Mouse (Mus musculus) hindbrain, postnatal 0 days (tissue): ENCODE measurements around the gene Pptc7. TPM values are rescaled to one million over a fixed set of nuclear protein-coding genes. Genes with fewer than 3 reads are reported as not detected.

Experiments
- ATAC-seq: fragments of 200-750 bp; cut with Nextera tagmentation; 2 replicates; pipeline ENCODE4 v1.8.0; 2017; ENCODE audit warnings: mild to moderate bottlenecking, moderate TSS enrichment, moderate library complexity
- DNase-seq: peaks from one replicate; pipeline ENCODE4 v3.0.0-alpha.2; 2015; ENCODE audit warnings: low spot score
- H3K27ac ChIP-seq: fragments of 300-500 bp; sonication (generic); 2 replicates; pipeline ENCODE4 v1.5.1; 2014; ENCODE audit warnings: mild to moderate bottlenecking
- H3K27me3 ChIP-seq: fragments of 300-500 bp; sonication (generic); 2 replicates; pipeline ENCODE4 v1.6.1; 2014; ENCODE audit warnings: low read length, mixed read lengths; ENCODE audit not compliant: insufficient read depth
- H3K36me3 ChIP-seq: fragments of 300-500 bp; sonication (generic); 2 replicates; pipeline ENCODE4 v1.6.1; 2014; ENCODE audit warnings: low read length, mixed read lengths; ENCODE audit not compliant: insufficient read depth
- H3K4me1 ChIP-seq: fragments of 300-500 bp; sonication (generic); 2 replicates; pipeline ENCODE4 v1.6.1; 2014; ENCODE audit warnings: antibody characterized with exemption, low read length, mixed read lengths; ENCODE audit not compliant: insufficient read depth
- H3K4me2 ChIP-seq: fragments of 300-500 bp; sonication (generic); 2 replicates; pipeline ENCODE4 v1.6.1; 2014; ENCODE audit warnings: low read depth, mild to moderate bottlenecking, low read length, moderate library complexity, mixed read lengths
- H3K4me3 ChIP-seq: fragments of 300-500 bp; sonication (generic); 2 replicates; pipeline ENCODE4 v1.5.1; 2014; ENCODE audit warnings: low read length
- H3K9ac ChIP-seq: fragments of 300-500 bp; sonication (generic); replicated peaks from 2 replicates; pipeline ENCODE4 v1.6.1; 2014; ENCODE audit warnings: mild to moderate bottlenecking, low read length, moderate library complexity, mixed read lengths
- H3K9me3 ChIP-seq: fragments of 300-500 bp; sonication (generic); 2 replicates; pipeline ENCODE4 v1.6.1; 2016; ENCODE audit warnings: low read length, mixed read lengths
- CTCF ChIP-seq: IDR thresholded peaks from 2 replicates; pipeline ENCODE4 v1.5.1; 2016; ENCODE audit warnings: antibody characterized with exemption, control low read depth, low read depth
- WGBS: fragments of 180-500 bp; shearing (Covaris S2); extraction: QIAGEN DNeasy Blood & Tissue Kit; methylation state at CpG from one replicate; pipeline ENCODE4 v1.1.7; 2014; 5-methylcytosine and 5-hydroxymethylcytosine counted together
- polyA plus RNA-seq: library from polyadenylated mRNA; unstranded; fragments of >200 nt; fragmentation: Nextera tagmentation; extraction: Ambion mirVana; gene quantifications from 2 replicates; pipeline ENCODE4 v1.2.1, GENCODE M21; 2015
- total RNA-seq: library from RNA; depleted of rRNA; stranded (reverse); fragments of >200 nt; gene quantifications from 2 replicates; pipeline ENCODE4 v1.2.3, GENCODE M21; 2014

The Pptc7 gene
- total and polyA plus RNA-seq, 2 experiments from 2014 or later: 7.2 to 18.7 TPM

DNA sequence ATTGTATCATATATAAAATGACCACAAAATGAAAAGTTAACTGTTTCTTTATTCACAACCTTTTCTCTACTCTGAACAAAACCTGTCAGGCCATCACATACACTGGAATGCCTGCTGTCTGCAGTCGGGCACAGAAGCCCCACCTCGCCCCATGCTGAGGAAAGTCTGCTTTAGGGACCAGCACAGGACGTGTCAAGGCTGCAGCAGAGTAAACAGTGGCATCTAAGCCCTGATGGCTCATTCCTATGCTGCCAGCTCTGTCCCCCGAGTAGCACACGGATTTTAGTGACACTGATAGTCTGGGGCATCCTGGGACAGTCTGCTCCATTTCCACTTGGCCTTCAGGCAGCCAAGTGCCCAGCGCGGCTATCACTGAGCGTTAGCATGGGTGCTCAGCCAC is 41.3 kb downstream of the Pptc7 start:
- H3K4me3 ChIP-seq: no peak overlapping the region
- no peak overlapping the region for H3K4me2 ChIP-seq
- no peak overlapping the region for H3K27ac ChIP-seq
- H3K27me3 ChIP-seq: no peaks in the 10 kb centered on the region
- H3K9me3 ChIP-seq: no peaks in the 10 kb centered on the region
- no peaks in the 10 kb centered on the region for H3K4me1 ChIP-seq
- ATAC-seq (no peak), DNase-seq (no peak)
- peaks cover 5% of the 10 kb centered on the region; the same call in 1 of the 2 replicates for H3K36me3 ChIP-seq
- 78% methylated on average over 8 of the region's 8 CpGs for WGBS
- no peak overlapping the region for H3K9ac ChIP-seq
- no peak for TF ChIP-seq CTCF

DNA sequence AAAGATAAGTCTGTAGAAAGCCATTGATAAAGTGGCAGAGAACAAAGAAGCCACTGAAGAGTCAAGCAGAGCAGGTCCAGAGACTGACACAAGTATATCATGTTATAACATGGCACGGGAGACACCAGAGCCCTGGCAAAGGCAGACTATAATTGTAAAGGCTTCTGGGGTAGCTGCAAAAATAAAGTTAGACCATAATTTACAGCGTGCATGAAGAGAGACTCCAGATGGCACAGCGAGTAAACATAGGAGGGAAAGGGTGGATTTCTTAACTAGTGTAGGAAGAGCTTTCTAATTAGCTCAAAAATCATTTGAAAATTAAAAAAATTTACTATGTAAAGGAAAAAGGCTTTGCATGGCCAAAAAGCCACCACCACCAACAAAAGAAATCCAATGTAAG is 43.1 kb downstream of the Pptc7 start:
- WGBS: 91% methylated on average over 3 of the region's 3 CpGs
- Histone ChIP-seq H3K4me3 (no peak overlapping the region), H3K27me3 (no peaks in the 10 kb centered on the region), H3K4me2 (no peak overlapping the region), H3K27ac (no peak overlapping the region), H3K4me1 (no peaks in the 10 kb centered on the region), H3K9me3 (no peaks in the 10 kb centered on the region), H3K36me3 (peaks cover 5% of the 10 kb centered on the region; the same call in 1 of the 2 replicates), H3K9ac (no peak overlapping the region)
- no peak for DNase-seq
- TF ChIP-seq CTCF: no peak
- ATAC-seq: no peak

DNA sequence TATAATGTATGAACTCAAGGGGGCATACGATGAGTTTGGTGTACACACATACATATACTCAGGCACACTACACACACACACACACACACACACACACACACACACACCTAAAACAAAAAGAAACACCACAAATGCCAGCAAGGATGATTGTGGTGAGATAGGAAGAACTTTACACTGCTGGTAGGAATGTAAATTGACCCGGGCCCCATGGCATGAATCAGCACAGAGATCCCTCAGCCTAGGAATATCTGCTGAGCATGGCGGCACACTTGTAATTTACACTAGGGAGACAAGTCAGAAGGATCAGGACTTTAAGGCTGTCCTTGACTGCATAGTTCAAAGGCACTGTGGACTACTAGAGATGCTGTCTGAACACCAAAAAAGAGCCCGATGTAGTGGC is 46.1 kb downstream of the Pptc7 start:
- no peak for TF ChIP-seq CTCF
- WGBS: 93% methylated on average over 4 of the region's 4 CpGs
- Histone ChIP-seq H3K27ac (no peak overlapping the region), H3K9me3 (no peaks in the 10 kb centered on the region), H3K4me2 (no peak overlapping the region), H3K4me3 (no peak overlapping the region), H3K9ac (no peak overlapping the region), H3K27me3 (no peaks in the 10 kb centered on the region), H3K36me3 (peaks cover 5% of the 10 kb centered on the region; the same call in 1 of the 2 replicates), H3K4me1 (no peaks in the 10 kb centered on the region)
- DNase-seq: no peak
- no peak for ATAC-seq

DNA sequence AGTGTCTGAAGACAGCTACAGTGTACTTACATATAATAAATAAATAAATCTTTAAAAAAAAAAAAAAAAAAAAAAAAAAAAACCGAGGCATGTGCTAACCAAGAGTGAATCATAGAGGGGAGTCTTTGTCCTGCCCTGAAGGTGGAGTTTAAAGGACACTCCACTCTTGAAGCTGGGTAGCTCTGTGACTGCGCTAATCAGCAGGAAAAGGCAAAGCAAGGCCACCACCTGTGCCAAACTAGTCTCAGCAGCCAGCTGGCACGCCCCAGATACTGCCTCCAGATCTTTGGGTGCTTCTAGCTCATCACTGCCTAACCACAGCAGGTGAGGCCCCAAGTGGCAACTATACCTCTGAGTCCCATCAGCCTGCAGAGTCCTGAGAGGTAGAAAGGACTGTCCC is 50.5 kb downstream of the Pptc7 start:
- H3K4me2 ChIP-seq: no peak overlapping the region
- ATAC-seq (no peak), DNase-seq (no peak)
- no peaks in the 10 kb centered on the region for H3K9me3 ChIP-seq
- H3K4me1 ChIP-seq: no peaks in the 10 kb centered on the region
- H3K27ac ChIP-seq: no peak overlapping the region
- H3K36me3 ChIP-seq: no peaks in the 10 kb centered on the region
- no peaks in the 10 kb centered on the region for H3K27me3 ChIP-seq
- TF ChIP-seq CTCF: no peak
- H3K9ac ChIP-seq: no peak overlapping the region
- H3K4me3 ChIP-seq: no peak overlapping the region
- WGBS: 65% methylated on average over 3 of the region's 3 CpGs

DNA sequence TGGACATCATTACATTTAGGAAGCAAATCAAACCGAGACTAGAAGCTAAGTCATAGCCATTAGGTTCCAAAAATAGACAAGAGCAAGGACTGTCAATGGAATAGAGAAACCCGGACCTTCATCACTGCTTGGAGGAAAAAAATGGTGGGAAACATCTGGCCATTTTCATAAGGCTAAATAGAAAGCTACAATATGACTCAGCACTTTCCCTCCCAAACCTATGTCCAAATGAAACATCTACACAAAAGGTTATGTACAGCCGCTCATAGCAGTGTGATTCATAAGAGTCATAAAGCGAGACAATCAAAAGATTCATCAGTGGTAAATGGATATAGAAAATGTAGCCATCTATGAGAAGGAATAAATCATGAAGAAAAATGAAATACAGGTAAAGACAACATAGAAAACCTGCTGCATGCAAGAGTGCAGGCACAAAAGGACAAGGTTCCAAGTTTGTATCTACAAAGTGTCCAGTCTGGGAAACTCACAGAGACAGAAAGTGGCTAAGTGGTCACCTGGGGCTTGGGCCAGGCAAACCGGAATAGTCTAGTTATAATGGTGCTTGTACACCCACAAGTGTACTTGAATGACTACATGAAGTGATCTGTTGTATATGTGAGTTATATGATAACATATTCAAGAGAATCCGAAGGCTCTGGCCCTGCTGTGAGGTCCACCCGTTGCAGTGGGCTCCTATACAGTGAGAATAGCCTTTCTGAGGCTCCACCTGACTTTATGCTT is 52.6 kb downstream of the Pptc7 start:
- WGBS: 91% methylated on average over 7 of the region's 7 CpGs
- H3K9me3 ChIP-seq: no peaks in the 10 kb centered on the region
- no peak overlapping the region for H3K4me3 ChIP-seq
- TF ChIP-seq CTCF: no peak
- no peak overlapping the region for H3K4me2 ChIP-seq
- H3K4me1 ChIP-seq: no peaks in the 10 kb centered on the region
- no peaks in the 10 kb centered on the region for H3K36me3 ChIP-seq
- H3K9ac ChIP-seq: no peak overlapping the region
- H3K27me3 ChIP-seq: no peaks in the 10 kb centered on the region
- H3K27ac ChIP-seq: no peak overlapping the region
- no peak for ATAC-seq
- no peak for DNase-seq

DNA sequence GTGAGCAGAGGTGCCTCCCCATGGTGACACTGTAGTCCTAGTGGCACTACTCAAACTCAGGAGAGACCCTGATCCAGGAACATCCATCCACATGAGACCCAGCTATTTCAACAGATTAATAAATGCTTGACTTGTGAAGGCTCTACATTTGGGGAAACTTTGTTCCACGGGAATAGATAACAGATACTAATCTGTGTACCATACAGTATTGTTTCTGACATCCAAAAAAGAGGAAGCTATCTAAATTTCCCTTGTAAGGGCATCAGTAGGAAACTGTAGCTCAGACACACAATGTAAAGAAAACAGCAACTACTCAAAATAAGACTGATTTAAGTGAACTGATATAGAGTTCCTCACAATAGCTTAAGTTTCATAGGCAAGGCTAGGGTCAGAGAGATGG is 58.7 kb downstream of the Pptc7 start:
- Histone ChIP-seq H3K4me3 (no peak overlapping the region), H3K27ac (no peak overlapping the region), H3K9me3 (no peaks in the 10 kb centered on the region), H3K4me1 (no peaks in the 10 kb centered on the region), H3K9ac (no peak overlapping the region), H3K27me3 (no peaks in the 10 kb centered on the region), H3K36me3 (no peaks in the 10 kb centered on the region), H3K4me2 (no peak overlapping the region)
- ATAC-seq (no peak), DNase-seq (no peak)
- WGBS: 71% methylated on average over 1 of the region's 1 CpGs
- TF ChIP-seq CTCF: no peak

DNA sequence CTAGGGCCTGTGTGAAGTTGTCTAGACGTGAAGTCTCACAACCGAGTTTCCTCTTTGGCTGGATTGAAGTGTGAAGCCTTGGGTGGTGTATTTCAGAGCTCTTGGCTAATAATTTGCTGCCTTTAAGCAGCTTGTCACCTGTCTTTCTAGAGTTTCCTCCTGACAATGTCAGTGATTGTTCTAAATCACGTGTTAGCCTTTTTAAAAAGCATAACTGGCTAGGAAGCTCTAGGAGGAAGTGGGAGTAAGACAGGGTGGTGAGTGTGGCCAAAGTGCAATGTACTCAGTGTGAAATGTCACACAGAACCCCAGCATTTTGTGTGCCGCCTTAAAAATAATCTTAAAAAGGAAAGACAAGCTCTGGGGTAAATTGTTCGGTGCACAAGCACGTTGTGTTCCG is 59.6 kb downstream of the Pptc7 start:
- WGBS: 51% methylated on average over 7 of the region's 7 CpGs
- Histone ChIP-seq H3K36me3 (no peaks in the 10 kb centered on the region), H3K9me3 (no peaks in the 10 kb centered on the region), H3K4me1 (no peaks in the 10 kb centered on the region), H3K4me2 (no peak overlapping the region), H3K27ac (no peak overlapping the region), H3K27me3 (no peaks in the 10 kb centered on the region), H3K9ac (no peak overlapping the region), H3K4me3 (no peak overlapping the region)
- TF ChIP-seq CTCF: no peak
- ATAC-seq (no peak), DNase-seq (no peak)
